Mouse (Mus musculus) midbrain, embryonic 13.5 days (tissue): ENCODE measurements around the gene Siae. TPM values are rescaled to one million over a fixed set of nuclear protein-coding genes. Genes with fewer than 3 reads are reported as not detected.
A peak's percentile ranks its signal among the peaks of the same experiment; 100 is the strongest.

Experiments
- ATAC-seq: fragments of 200-750 bp; cut with Nextera tagmentation; 2 replicates; pipeline ENCODE4 v1.8.0; 2017; ENCODE audit warnings: mild to moderate bottlenecking, moderate TSS enrichment, moderate library complexity
- H3K27ac ChIP-seq: fragments of 300-500 bp; sonication (generic); 2 replicates; pipeline ENCODE4 v1.5.1; 2015; ENCODE audit warnings: inconsistent platforms, mild to moderate bottlenecking, moderate library complexity
- H3K27me3 ChIP-seq: fragments of 300-500 bp; sonication (generic); 2 replicates; pipeline ENCODE4 v1.6.1; 2015; ENCODE audit warnings: mild to moderate bottlenecking, inconsistent platforms
- H3K36me3 ChIP-seq: fragments of 300-500 bp; sonication (generic); 2 replicates; pipeline ENCODE4 v1.6.1; 2015; ENCODE audit warnings: mild to moderate bottlenecking, inconsistent platforms
- H3K4me1 ChIP-seq: fragments of 300-500 bp; sonication (generic); replicated peaks from 2 replicates; pipeline ENCODE4 v1.6.1; 2015; ENCODE audit warnings: inconsistent platforms
- H3K4me2 ChIP-seq: fragments of 300-500 bp; sonication (generic); replicated peaks from 2 replicates; pipeline ENCODE4 v1.6.1; 2015; ENCODE audit warnings: moderate library complexity, mild to moderate bottlenecking, inconsistent platforms
- H3K4me3 ChIP-seq: fragments of 300-500 bp; sonication (generic); replicated peaks from 2 replicates; pipeline ENCODE4 v1.5.1; 2015; ENCODE audit warnings: mild to moderate bottlenecking, inconsistent platforms
- H3K9ac ChIP-seq: fragments of 300-500 bp; sonication (generic); replicated peaks from 2 replicates; pipeline ENCODE4 v1.6.1; 2015; ENCODE audit warnings: mild to moderate bottlenecking, inconsistent platforms
- H3K9me3 ChIP-seq: fragments of 300-500 bp; sonication (generic); 2 replicates; pipeline ENCODE4 v1.6.1; 2016; ENCODE audit warnings: mild to moderate bottlenecking, inconsistent platforms
- WGBS: fragments of 180-500 bp; shearing (Covaris S2); methylation state at CpG from one replicate; pipeline ENCODE4 v1.1.7; 2015; 5-methylcytosine and 5-hydroxymethylcytosine counted together
- polyA plus RNA-seq: library from polyadenylated mRNA; unstranded; fragments of >200 nt; fragmentation: Nextera tagmentation; extraction: Ambion mirVana; gene quantifications from 2 replicates; pipeline ENCODE4 v1.2.1, GENCODE M21; 2015

Gene Siae
- polyA plus RNA-seq, 1 experiment from 2014 or later, result 9.2 TPM

- no peak for ATAC-seq
- H3K4me1 ChIP-seq, result no peaks in the 10 kb centered on the region
- H3K9ac ChIP-seq, result no peak overlapping the region
- 61% methylated on average over 6 of the region's 6 CpGs for WGBS
- no peaks in the 10 kb centered on the region for H3K36me3 ChIP-seq
- H3K27me3 ChIP-seq, result no peaks in the 10 kb centered on the region
- H3K4me3 ChIP-seq, result no peak overlapping the region
- no peak overlapping the region for H3K27ac ChIP-seq
- no peaks in the 10 kb centered on the region; the same call in 1 of the 2 replicates for H3K9me3 ChIP-seq
- no peak overlapping the region for H3K4me2 ChIP-seq
Observed at GRCm38 (mm10) chr9:37592633-37593032, 37.1 kb downstream of the Siae start.

DNA sequence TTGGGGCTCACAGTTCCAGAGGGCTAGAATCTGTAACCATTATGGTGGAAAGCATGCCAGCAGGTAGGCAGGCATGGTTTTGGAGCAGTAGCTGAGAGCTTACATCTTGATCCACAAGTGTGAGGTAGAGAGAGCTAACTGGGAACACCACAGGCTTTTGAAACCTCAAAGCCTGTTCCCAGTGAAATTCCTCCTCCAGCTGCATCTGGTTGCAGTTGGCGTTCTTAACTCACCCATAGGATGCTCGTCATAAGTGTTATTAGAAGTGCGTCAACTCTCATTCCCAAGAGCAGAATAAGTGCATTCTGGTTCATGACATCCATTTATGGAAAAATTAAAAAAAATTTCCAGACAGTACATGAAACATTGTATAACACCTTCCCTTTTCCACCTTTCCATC lies 38.2 kb downstream of the Siae start:
- no peak overlapping the region for H3K27ac ChIP-seq
- H3K27me3 ChIP-seq, result no peaks in the 10 kb centered on the region
- no peak overlapping the region for H3K9ac ChIP-seq
- no peaks in the 10 kb centered on the region for H3K36me3 ChIP-seq
- no peak overlapping the region for H3K4me3 ChIP-seq
- ATAC-seq, result no peak
- H3K4me1 ChIP-seq, result no peaks in the 10 kb centered on the region
- 95% methylated on average over 3 of the region's 3 CpGs for WGBS
- H3K9me3 ChIP-seq, result no peaks in the 10 kb centered on the region
- H3K4me2 ChIP-seq, result no peak overlapping the region

GRCm38 (mm10) chr9:37595570-37595969 lies 40.1 kb downstream of the Siae start:
- no peak overlapping the region for H3K27ac ChIP-seq
- H3K36me3 ChIP-seq, result no peaks in the 10 kb centered on the region
- no peaks in the 10 kb centered on the region for H3K27me3 ChIP-seq
- no peak for ATAC-seq
- H3K9me3 ChIP-seq, result no peaks in the 10 kb centered on the region
- no peak overlapping the region for H3K4me3 ChIP-seq
- H3K4me1 ChIP-seq, result no peaks in the 10 kb centered on the region
- no peak overlapping the region for H3K4me2 ChIP-seq
- 60% methylated on average over 1 of the region's 1 CpGs for WGBS
- H3K9ac ChIP-seq, result no peak overlapping the region

DNA sequence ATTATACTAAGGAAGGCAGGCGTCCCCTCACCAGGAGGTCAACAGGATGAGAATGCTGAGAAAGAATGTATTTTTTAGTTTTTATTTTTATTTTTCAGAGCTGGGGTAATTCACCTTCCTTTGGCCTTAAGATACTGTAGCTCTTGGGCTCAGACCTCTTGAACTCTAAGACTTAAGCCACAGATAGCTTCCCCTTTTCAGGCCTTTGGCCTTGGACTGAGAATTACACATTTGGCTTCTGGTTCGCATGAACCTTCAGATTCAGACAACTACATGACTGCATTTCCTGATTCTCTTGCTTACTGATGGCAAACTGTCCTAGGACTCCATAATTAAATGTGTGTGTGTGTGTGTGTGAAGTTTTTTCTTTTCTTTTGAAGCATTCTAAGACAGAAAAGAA lies 43.1 kb downstream of the Siae start:
- no peak for ATAC-seq
- H3K4me3 ChIP-seq, result no peak overlapping the region
- H3K4me1 ChIP-seq, result no peaks in the 10 kb centered on the region
- H3K9me3 ChIP-seq, result no peaks in the 10 kb centered on the region
- no peaks in the 10 kb centered on the region for H3K27me3 ChIP-seq
- WGBS, result 87% methylated on average over 2 of the region's 2 CpGs
- H3K4me2 ChIP-seq, result no peak overlapping the region
- H3K9ac ChIP-seq, result no peak overlapping the region
- no peaks in the 10 kb centered on the region for H3K36me3 ChIP-seq
- no peak overlapping the region for H3K27ac ChIP-seq

DNA sequence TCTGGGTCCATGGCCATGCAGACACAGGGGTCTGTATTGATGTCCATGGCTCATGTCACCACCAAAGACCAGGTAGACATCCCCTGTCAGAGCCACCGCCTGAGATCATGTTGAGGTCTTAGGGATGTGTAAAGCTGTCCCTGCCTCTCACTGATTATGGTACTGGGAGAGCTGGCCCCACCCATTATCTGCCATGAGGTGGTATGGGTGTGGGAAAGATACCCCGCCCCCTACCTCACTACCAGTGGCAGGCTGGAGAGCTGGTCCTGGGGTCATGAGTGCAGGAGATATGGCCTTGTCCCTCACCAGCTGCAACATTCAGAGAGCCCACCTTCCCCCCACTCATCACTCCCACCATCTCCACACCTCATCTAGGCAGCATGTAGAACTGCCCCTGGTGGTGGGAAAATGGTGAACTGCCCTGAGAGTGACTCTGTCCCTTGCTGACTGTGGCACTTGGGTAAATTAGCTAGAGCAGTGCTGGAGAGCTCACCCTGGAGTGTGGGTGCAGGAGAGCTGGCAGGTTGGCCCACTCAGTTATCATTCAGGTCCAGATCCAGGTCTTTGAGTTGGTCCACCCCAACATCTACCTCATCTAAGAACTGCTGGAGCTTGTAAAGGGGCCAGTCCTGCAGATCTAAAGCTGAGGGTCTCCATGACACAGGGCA lies 45.2 kb downstream of the Siae start:
- H3K4me1 ChIP-seq, result no peaks in the 10 kb centered on the region
- 95% methylated on average over 2 of the region's 2 CpGs for WGBS
- H3K4me2 ChIP-seq, result no peak overlapping the region
- 0 out of 2 replicates have a peak, but pooled peaks have one; percentile 17 for ATAC-seq
- H3K36me3 ChIP-seq, result no peaks in the 10 kb centered on the region
- no peak overlapping the region for H3K27ac ChIP-seq
- H3K9ac ChIP-seq, result no peak overlapping the region
- H3K9me3 ChIP-seq, result no peaks in the 10 kb centered on the region
- no peak overlapping the region for H3K4me3 ChIP-seq
- H3K27me3 ChIP-seq, result no peaks in the 10 kb centered on the region

GRCm38 (mm10) chr9:37605089-37605488 lies 49.6 kb downstream of the Siae start:
- WGBS, result 94% methylated on average over 3 of the region's 3 CpGs
- Histone ChIP-seq H3K27me3 (no peaks in the 10 kb centered on the region), H3K9me3 (no peaks in the 10 kb centered on the region), H3K36me3 (no peaks in the 10 kb centered on the region), H3K9ac (no peak overlapping the region), H3K4me3 (no peak overlapping the region), H3K27ac (no peak overlapping the region), H3K4me1 (no peaks in the 10 kb centered on the region), H3K4me2 (no peak overlapping the region)
- ATAC-seq, result no peak

GRCm38 (mm10) chr9:37609558-37609957 lies 54.1 kb downstream of the Siae start:
- no peak overlapping the region for H3K9ac ChIP-seq
- H3K36me3 ChIP-seq, result no peaks in the 10 kb centered on the region
- peaks cover 11% of the 10 kb centered on the region; the same call in 1 of the 2 replicates for H3K27me3 ChIP-seq
- H3K9me3 ChIP-seq, result no peaks in the 10 kb centered on the region
- H3K27ac ChIP-seq, result no peak overlapping the region
- WGBS, result 81% methylated on average over 4 of the region's 4 CpGs
- ATAC-seq, result no peak
- H3K4me2 ChIP-seq, result no peak overlapping the region
- peaks cover 4% of the 10 kb centered on the region for H3K4me1 ChIP-seq
- no peak overlapping the region for H3K4me3 ChIP-seq

GRCm38 (mm10) chr9:37613182-37613910 lies 57.8 kb downstream of the Siae start, which contains the start of gene Spa17:
Spa17 (minus strand) TSS chr9:37613722.
- WGBS, result under 1% methylated on average over 45 of the region's 45 CpGs
- H3K27ac ChIP-seq, result peak within 1 kb of the TSS; percentile 77
- peaks cover 22% of the 10 kb centered on the region for H3K27me3 ChIP-seq
- H3K4me3 ChIP-seq, result peak within 1 kb of the TSS; percentile 59
- peak within 1 kb of the TSS; percentile 80 for H3K9ac ChIP-seq
- H3K4me1 ChIP-seq, result peaks cover 4% of the 10 kb centered on the region
- no peaks in the 10 kb centered on the region for H3K36me3 ChIP-seq
- peak; percentile 92 for ATAC-seq
- no peaks in the 10 kb centered on the region for H3K9me3 ChIP-seq
- peak within 1 kb of the TSS; percentile 61 for H3K4me2 ChIP-seq

GRCm38 (mm10) chr9:37613911-37614280 lies 58.4 kb downstream of the Siae start:
- no peaks in the 10 kb centered on the region for H3K9me3 ChIP-seq
- H3K27ac ChIP-seq, result peak overlapping the region; percentile 77
- H3K4me3 ChIP-seq, result peak overlapping the region; percentile 59
- H3K36me3 ChIP-seq, result no peaks in the 10 kb centered on the region
- H3K27me3 ChIP-seq, result peaks cover 24% of the 10 kb centered on the region
- peak overlapping the region; percentile 61 for H3K4me2 ChIP-seq
- H3K4me1 ChIP-seq, result peaks cover 4% of the 10 kb centered on the region
- H3K9ac ChIP-seq, result peak overlapping the region; percentile 80
- 21% methylated on average over 6 of the region's 6 CpGs for WGBS
- ATAC-seq, result peak; percentile 76; the same call in 1 of the 2 replicates

DNA sequence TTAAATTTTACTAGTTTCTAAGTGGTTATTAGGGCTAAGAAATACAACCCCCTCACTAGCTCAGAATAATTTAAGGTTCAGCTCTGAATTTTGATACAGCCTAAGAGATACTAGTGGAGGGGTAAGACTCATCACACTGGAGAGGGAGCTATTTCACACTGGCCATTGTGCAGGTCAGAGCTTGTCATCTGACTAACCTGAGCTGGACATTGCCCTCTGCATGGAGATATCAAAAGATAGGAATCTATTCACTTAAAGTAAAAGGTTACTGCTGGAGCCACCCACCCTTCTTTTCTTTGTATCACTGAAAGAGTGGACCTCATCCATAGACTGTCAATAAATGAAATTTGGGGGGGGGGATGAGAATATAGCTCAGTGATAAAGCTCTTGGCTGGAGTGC lies 58.8 kb downstream of the Siae start:
- Histone ChIP-seq H3K4me1 (peaks cover 4% of the 10 kb centered on the region), H3K9me3 (no peaks in the 10 kb centered on the region), H3K27me3 (peaks cover 24% of the 10 kb centered on the region), H3K4me3 (peak overlapping the region; percentile 59; the same call in 1 of the 2 replicates), H3K36me3 (no peaks in the 10 kb centered on the region), H3K27ac (peak overlapping the region; percentile 77; the same call in 1 of the 2 replicates), H3K4me2 (peak overlapping the region; percentile 61), H3K9ac (no peak overlapping the region)
- ATAC-seq, result peak; percentile 10; the same call in 1 of the 2 replicates

DNA sequence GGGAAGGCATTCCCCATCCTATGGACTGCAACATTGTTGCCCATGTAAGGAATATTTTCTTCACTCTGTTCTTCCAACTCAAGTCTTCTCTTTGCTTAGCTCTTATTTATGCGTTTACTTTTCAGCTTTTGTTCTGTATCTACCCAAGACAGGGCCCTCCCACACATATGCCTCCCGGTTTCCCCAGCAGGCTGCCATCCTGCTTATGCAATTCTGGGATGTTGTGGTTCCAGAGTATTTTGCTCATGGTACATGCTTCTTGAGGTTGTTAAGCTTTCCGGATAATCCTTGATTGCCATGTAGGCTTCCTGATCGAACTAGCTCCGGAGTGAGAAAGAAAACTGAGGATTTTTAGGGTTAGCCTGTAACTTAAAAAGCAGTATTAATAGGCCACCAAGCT lies 59.7 kb downstream of the Siae start:
- no peaks in the 10 kb centered on the region for H3K36me3 ChIP-seq
- H3K27me3 ChIP-seq, result peaks cover 24% of the 10 kb centered on the region
- no peak overlapping the region for H3K27ac ChIP-seq
- ATAC-seq, result no peak
- no peak overlapping the region for H3K9ac ChIP-seq
- peaks cover 4% of the 10 kb centered on the region for H3K4me1 ChIP-seq
- 56% methylated on average over 5 of the region's 5 CpGs for WGBS
- no peak overlapping the region for H3K4me3 ChIP-seq
- no peak overlapping the region for H3K4me2 ChIP-seq
- no peaks in the 10 kb centered on the region for H3K9me3 ChIP-seq

- Histone ChIP-seq H3K36me3 (no peaks in the 10 kb centered on the region), H3K4me1 (peaks cover 4% of the 10 kb centered on the region), H3K4me3 (no peak overlapping the region), H3K27me3 (peaks cover 22% of the 10 kb centered on the region), H3K4me2 (no peak overlapping the region), H3K27ac (no peak overlapping the region), H3K9me3 (no peaks in the 10 kb centered on the region), H3K9ac (no peak overlapping the region)
- WGBS, result 59% methylated on average over 2 of the region's 2 CpGs
- ATAC-seq, result no peak
Observed at GRCm38 (mm10) chr9:37616770-37617169, 61.3 kb downstream of the Siae start.
